Mouse (Mus musculus): ENCODE data around the gene 1700003F12Rik. TPM values are rescaled to one million over a fixed set of nuclear protein-coding genes. Genes with fewer than 3 reads are reported as not detected.

The 1700003F12Rik gene
- total and polyA plus RNA-seq, 2 experiments, result 0.54 TPM; not detected in 1

GRCm38 (mm10) chr2:154571266-154571665, 24.4 kb downstream of the 1700003F12Rik start:
- Histone ChIP-seq H3K79me2 (ENCODE audit: control insufficient read depth, insufficient read depth, low read length) (no peaks in the 10 kb centered on the region), H3K27ac (replicated peaks; ENCODE audit: insufficient read depth, low read depth, low read length) (no peak overlapping the region), H3K9ac (ENCODE audit: low read depth, low read length) (no peak overlapping the region), H3K36me3 (ENCODE audit: control insufficient read depth, insufficient read depth, low read length) (no peaks in the 10 kb centered on the region), H3K27me3 (ENCODE audit: control insufficient read depth, insufficient read depth, low read length) (no peaks in the 10 kb centered on the region), H3K4me3 (ENCODE audit: insufficient read depth, low read depth, low read length) (no peak overlapping the region), H3K4me1 (ENCODE audit: control insufficient read depth, insufficient read depth, low read length) (peaks cover 2% of the 10 kb centered on the region; the same call in 1 of the 2 replicates)
- 77% methylated on average over 4 of the region's 4 CpGs for WGBS
- no peak for DNase-seq (ENCODE audit: extremely low read depth, low read depth, low spot score)
- no peak for TF ChIP-seq CTCF (IDR thresholded peaks at IDR 0.05; ENCODE audit: low read depth, low read length)
- no peak for TF ChIP-seq POLR2A (IDR thresholded peaks at IDR 0.05; ENCODE audit: extremely low read depth, insufficient read depth, low read length)

DNA sequence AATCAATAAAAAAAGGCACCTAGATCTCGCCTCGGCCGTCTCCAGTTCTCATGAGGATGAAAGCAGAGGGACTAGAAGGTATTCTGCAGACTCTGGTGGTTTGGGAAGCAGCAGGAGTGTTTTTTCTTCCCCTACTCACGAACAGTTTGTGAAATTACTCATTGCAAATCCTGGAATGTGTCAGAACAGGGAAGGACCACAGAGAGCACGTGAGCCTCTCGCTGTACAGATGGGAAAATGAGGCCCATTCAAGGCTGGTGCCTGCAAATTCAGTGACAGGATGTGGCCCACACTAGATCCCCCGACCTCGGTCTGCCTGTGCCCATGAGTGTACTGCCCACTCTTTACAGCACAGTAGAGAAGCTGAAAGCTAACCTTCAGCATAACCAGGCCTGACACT, 25.1 kb downstream of the 1700003F12Rik start:
- no peak overlapping the region for H3K27ac ChIP-seq (replicated peaks; ENCODE audit: insufficient read depth, low read depth, low read length)
- H3K9ac ChIP-seq (ENCODE audit: low read depth, low read length), result no peak overlapping the region
- no peaks in the 10 kb centered on the region for H3K36me3 ChIP-seq (ENCODE audit: control insufficient read depth, insufficient read depth, low read length)
- no peaks in the 10 kb centered on the region for H3K79me2 ChIP-seq (ENCODE audit: control insufficient read depth, insufficient read depth, low read length)
- no peaks in the 10 kb centered on the region for H3K27me3 ChIP-seq (ENCODE audit: control insufficient read depth, insufficient read depth, low read length)
- no peak for TF ChIP-seq CTCF (IDR thresholded peaks at IDR 0.05; ENCODE audit: low read depth, low read length)
- no peak for TF ChIP-seq POLR2A (IDR thresholded peaks at IDR 0.05; ENCODE audit: extremely low read depth, insufficient read depth, low read length)
- DNase-seq (ENCODE audit: extremely low read depth, low read depth, low spot score), result no peak
- WGBS, result 85% methylated on average over 8 of the region's 8 CpGs
- no peaks in the 10 kb centered on the region for H3K4me1 ChIP-seq (ENCODE audit: control insufficient read depth, insufficient read depth, low read length)
- H3K4me3 ChIP-seq (ENCODE audit: insufficient read depth, low read depth, low read length), result no peak overlapping the region

DNA sequence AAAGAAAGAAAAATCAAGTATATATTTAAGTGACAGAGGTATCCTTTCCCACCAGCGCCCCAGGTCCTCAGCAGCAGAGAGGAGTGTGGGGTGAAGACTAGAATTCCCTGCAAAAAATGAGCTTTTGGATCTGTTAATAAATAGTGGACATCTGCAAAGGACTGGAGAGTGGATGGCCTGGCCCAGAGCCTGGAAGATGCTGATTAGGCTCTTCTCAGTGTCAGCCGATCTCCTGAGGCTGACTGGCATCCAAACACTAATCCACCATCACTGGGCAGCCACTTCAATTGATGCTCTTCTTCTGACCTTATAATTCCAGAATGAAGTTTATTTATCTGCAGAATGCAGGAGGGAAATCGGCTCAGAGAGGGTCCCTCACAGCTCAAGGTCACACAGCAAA, 26.1 kb downstream of the 1700003F12Rik start:
- H3K27me3 ChIP-seq (ENCODE audit: control insufficient read depth, insufficient read depth, low read length), result no peaks in the 10 kb centered on the region
- no peak overlapping the region for H3K27ac ChIP-seq (replicated peaks; ENCODE audit: insufficient read depth, low read depth, low read length)
- WGBS, result 67% methylated on average over 3 of the region's 3 CpGs
- DNase-seq (ENCODE audit: extremely low read depth, low read depth, low spot score), result no peak
- no peaks in the 10 kb centered on the region for H3K4me1 ChIP-seq (ENCODE audit: control insufficient read depth, insufficient read depth, low read length)
- no peak overlapping the region for H3K9ac ChIP-seq (ENCODE audit: low read depth, low read length)
- no peak overlapping the region for H3K4me3 ChIP-seq (ENCODE audit: insufficient read depth, low read depth, low read length)
- TF ChIP-seq POLR2A (IDR thresholded peaks at IDR 0.05; ENCODE audit: extremely low read depth, insufficient read depth, low read length) (no peak), CTCF (IDR thresholded peaks at IDR 0.05; ENCODE audit: low read depth, low read length) (no peak)
- H3K36me3 ChIP-seq (ENCODE audit: control insufficient read depth, insufficient read depth, low read length), result no peaks in the 10 kb centered on the region
- H3K79me2 ChIP-seq (ENCODE audit: control insufficient read depth, insufficient read depth, low read length), result no peaks in the 10 kb centered on the region

GRCm38 (mm10) chr2:154574271-154574670, 27.4 kb downstream of the 1700003F12Rik start:
- H3K79me2 ChIP-seq (ENCODE audit: control insufficient read depth, insufficient read depth, low read length), result no peaks in the 10 kb centered on the region
- TF ChIP-seq CTCF (IDR thresholded peaks at IDR 0.05; ENCODE audit: low read depth, low read length) (no peak), POLR2A (IDR thresholded peaks at IDR 0.05; ENCODE audit: extremely low read depth, insufficient read depth, low read length) (no peak)
- 86% methylated on average over 7 of the region's 7 CpGs for WGBS
- H3K27me3 ChIP-seq (ENCODE audit: control insufficient read depth, insufficient read depth, low read length), result no peaks in the 10 kb centered on the region
- H3K4me1 ChIP-seq (ENCODE audit: control insufficient read depth, insufficient read depth, low read length), result no peaks in the 10 kb centered on the region
- H3K4me3 ChIP-seq (ENCODE audit: insufficient read depth, low read depth, low read length), result no peak overlapping the region
- no peak overlapping the region for H3K9ac ChIP-seq (ENCODE audit: low read depth, low read length)
- no peak overlapping the region for H3K27ac ChIP-seq (replicated peaks; ENCODE audit: insufficient read depth, low read depth, low read length)
- no peaks in the 10 kb centered on the region for H3K36me3 ChIP-seq (ENCODE audit: control insufficient read depth, insufficient read depth, low read length)
- DNase-seq (ENCODE audit: extremely low read depth, low read depth, low spot score), result no peak

DNA sequence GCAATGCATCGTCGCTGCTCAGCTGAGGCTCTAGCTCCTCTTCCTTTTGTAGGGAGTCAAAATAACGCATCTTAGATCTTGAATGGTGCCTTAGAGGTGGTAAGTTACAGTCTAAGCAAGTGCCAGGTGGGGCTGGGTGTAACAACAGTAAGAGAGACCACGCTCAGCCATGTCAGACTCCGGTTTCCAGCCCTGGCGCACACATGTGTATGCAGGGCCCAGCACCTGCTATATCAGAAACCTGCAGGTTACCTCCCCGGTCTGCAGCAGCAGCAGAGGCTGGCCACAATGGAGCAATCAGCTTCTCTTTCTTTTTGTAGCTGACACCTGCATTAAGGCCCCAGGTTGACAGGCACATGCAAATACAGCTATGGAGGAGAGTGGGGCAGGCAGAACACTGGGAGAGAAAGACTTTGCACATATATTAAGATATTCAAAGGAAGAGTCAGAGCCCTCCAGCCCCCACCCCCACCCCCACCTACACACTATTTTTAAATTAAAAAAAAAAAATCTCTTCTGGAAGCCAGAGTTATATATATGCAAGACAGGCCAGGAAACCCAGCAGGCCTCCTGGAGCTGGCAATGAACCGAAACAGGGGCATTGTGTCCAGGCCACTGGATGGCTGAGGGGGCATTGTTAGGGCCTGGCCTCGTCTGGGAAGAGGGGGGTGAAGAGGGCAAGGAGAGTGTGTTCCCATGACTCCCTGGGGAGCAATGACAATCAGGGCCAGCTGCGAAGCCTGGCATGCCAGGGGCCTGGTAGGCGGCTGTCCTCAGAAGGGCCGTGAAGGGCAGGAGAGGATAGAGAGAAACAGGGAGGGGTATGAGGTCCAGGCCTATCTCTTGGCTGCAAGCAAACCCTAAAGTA, 30.2 kb downstream of the 1700003F12Rik start:
- DNase-seq (ENCODE audit: extremely low read depth, low read depth, low spot score), result no peak
- no peak for TF ChIP-seq CTCF (IDR thresholded peaks at IDR 0.05; ENCODE audit: low read depth, low read length)
- no peak for TF ChIP-seq POLR2A (IDR thresholded peaks at IDR 0.05; ENCODE audit: extremely low read depth, insufficient read depth, low read length)
- Histone ChIP-seq H3K4me1 (ENCODE audit: control insufficient read depth, insufficient read depth, low read length) (no peaks in the 10 kb centered on the region), H3K4me3 (ENCODE audit: insufficient read depth, low read depth, low read length) (no peak overlapping the region), H3K9ac (ENCODE audit: low read depth, low read length) (no peak overlapping the region), H3K36me3 (ENCODE audit: control insufficient read depth, insufficient read depth, low read length) (no peaks in the 10 kb centered on the region), H3K27me3 (ENCODE audit: control insufficient read depth, insufficient read depth, low read length) (no peaks in the 10 kb centered on the region), H3K27ac (replicated peaks; ENCODE audit: insufficient read depth, low read depth, low read length) (no peak overlapping the region), H3K79me2 (ENCODE audit: control insufficient read depth, insufficient read depth, low read length) (no peaks in the 10 kb centered on the region)
- WGBS, result 84% methylated on average over 12 of the region's 12 CpGs

DNA sequence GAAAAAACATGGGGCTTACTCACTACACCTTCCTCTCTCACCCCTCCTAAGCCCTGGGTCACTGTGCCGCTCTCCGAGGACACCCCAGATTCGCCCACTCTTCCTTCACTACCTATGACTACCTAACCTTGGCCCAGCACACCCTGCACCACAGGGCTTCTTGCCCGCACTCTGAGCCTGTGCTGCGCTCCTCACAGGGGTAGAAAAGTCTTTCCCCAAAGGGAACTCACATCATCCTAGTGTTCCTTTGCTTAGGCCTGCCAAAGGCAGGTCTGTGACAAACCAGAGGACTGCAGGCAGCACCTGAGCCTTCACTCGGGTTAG, 30.8 kb downstream of the 1700003F12Rik start:
- Histone ChIP-seq H3K4me3 (ENCODE audit: insufficient read depth, low read depth, low read length) (no peak overlapping the region), H3K79me2 (ENCODE audit: control insufficient read depth, insufficient read depth, low read length) (no peaks in the 10 kb centered on the region), H3K9ac (ENCODE audit: low read depth, low read length) (no peak overlapping the region), H3K4me1 (ENCODE audit: control insufficient read depth, insufficient read depth, low read length) (no peaks in the 10 kb centered on the region), H3K27me3 (ENCODE audit: control insufficient read depth, insufficient read depth, low read length) (no peaks in the 10 kb centered on the region), H3K36me3 (ENCODE audit: control insufficient read depth, insufficient read depth, low read length) (no peaks in the 10 kb centered on the region), H3K27ac (replicated peaks; ENCODE audit: insufficient read depth, low read depth, low read length) (no peak overlapping the region)
- TF ChIP-seq POLR2A (IDR thresholded peaks at IDR 0.05; ENCODE audit: extremely low read depth, insufficient read depth, low read length) (no peak), CTCF (IDR thresholded peaks at IDR 0.05; ENCODE audit: low read depth, low read length) (no peak)
- WGBS, result 93% methylated on average over 6 of the region's 6 CpGs
- DNase-seq (ENCODE audit: extremely low read depth, low read depth, low spot score), result no peak
